Mouse (Mus musculus) ES-Bruce4 (cell line): ENCODE data around the gene H60b.

Source experiments
- CTCF ChIP-seq: IDR thresholded peaks from one replicate; pipeline ENCODE4 v1.8.1; 2011; ENCODE audit warnings: low read depth, low read length
- EP300 ChIP-seq: IDR thresholded peaks from 2 replicates; pipeline ENCODE4 v1.6.1; 2011; ENCODE audit warnings: low read depth, low read length; ENCODE audit not compliant: insufficient read depth
- POLR2A ChIP-seq: IDR thresholded peaks from one replicate; pipeline ENCODE4 v1.8.1; 2011; ENCODE audit warnings: low read length; ENCODE audit not compliant: insufficient read depth

- TF ChIP-seq CTCF: no peak
- TF ChIP-seq POLR2A: no peak
- no peak for TF ChIP-seq EP300
Observed at GRCm38 (mm10) chr10:22154871-22155799, 3.3 kb upstream of the H60b start.
